Mouse (Mus musculus) MEL (cell line): ENCODE results near the gene Stk10. TPM values are rescaled to one million over a fixed set of nuclear protein-coding genes. Genes with fewer than 3 reads are reported as not detected.

ENCODE experiments used
- DNase-seq: peaks from one replicate; pipeline ENCODE4 v3.0.0; 2011; ENCODE audit warnings: low read depth, low spot score
- H3K27ac ChIP-seq: 2 replicates; pipeline ENCODE4 v1.5.1; 2012; ENCODE audit warnings: low read depth, mild to moderate bottlenecking, control low read depth, low read length, moderate library complexity; ENCODE audit not compliant: control insufficient read depth
- H3K27me3 ChIP-seq, 2 experiments: fragments of 150-350 bp in 1 of 2; sonication (generic) in 1 of 2; 2 replicates each; pipeline ENCODE4 v1.6.1; 2012; ENCODE audit warnings: low read length in 2 of 2, mild to moderate bottlenecking in 2 of 2, improper control_type of control experiment in 1 of 2, moderate library complexity in 1 of 2; ENCODE audit not compliant: insufficient read depth in 2 of 2, control insufficient read depth in 1 of 2
- H3K36me3 ChIP-seq, 2 experiments: 2 replicates each; pipeline ENCODE4 v1.6.1; 2012 to 2014; ENCODE audit warnings: low read length in 2 of 2, improper control_type of control experiment in 1 of 2, inconsistent platforms in 1 of 2, mild to moderate bottlenecking in 1 of 2; ENCODE audit not compliant: insufficient read depth in 2 of 2, control insufficient read depth in 1 of 2
- H3K4me1 ChIP-seq, 2 experiments: fragments of 150-350 bp in 1 of 2; sonication (generic) in 1 of 2; 2 replicates each; pipeline ENCODE4 v1.6.1; 2012; ENCODE audit warnings: low read length in 2 of 2, improper control_type of control experiment in 1 of 2, mild to moderate bottlenecking in 1 of 2; ENCODE audit not compliant: insufficient read depth in 2 of 2, control insufficient read depth in 1 of 2
- H3K4me3 ChIP-seq, 2 experiments: fragments of 150-350 bp in 1 of 2; sonication (generic) in 1 of 2; 2 replicates each; pipeline ENCODE4 v1.5.1; 2012; ENCODE audit warnings: low read depth in 2 of 2, low read length in 2 of 2, mild to moderate bottlenecking in 2 of 2, moderate library complexity in 2 of 2, control low read depth in 1 of 2, improper control_type of control experiment in 1 of 2; ENCODE audit not compliant: control insufficient read depth in 1 of 2, insufficient read depth in 1 of 2
- H3K79me2 ChIP-seq: 2 replicates; pipeline ENCODE4 v1.6.1; 2012; ENCODE audit warnings: mild to moderate bottlenecking, low read length, moderate library complexity; ENCODE audit not compliant: control insufficient read depth, poor library complexity, insufficient read depth
- H3K9ac ChIP-seq: 2 replicates; pipeline ENCODE4 v1.6.1; 2012; ENCODE audit warnings: low read depth, mild to moderate bottlenecking, control low read depth, low read length, moderate library complexity; ENCODE audit not compliant: control insufficient read depth, poor library complexity, severe bottlenecking
- H3K9me3 ChIP-seq: fragments of 150-350 bp; sonication (generic); replicated peaks from 2 replicates; pipeline ENCODE4 v1.6.1; 2012; ENCODE audit warnings: mild to moderate bottlenecking, low read length, improper control_type of control experiment, moderate library complexity; ENCODE audit not compliant: insufficient read depth
- CHD1 ChIP-seq: IDR thresholded peaks from 2 replicates; pipeline ENCODE4 v1.6.1; 2012; ENCODE audit warnings: low read depth, mild to moderate bottlenecking, inconsistent platforms, low read length, improper control_type of control experiment
- CTCF ChIP-seq, 3 experiments: IDR thresholded peaks in 2 of 3; conservative IDR thresholded peaks in 1 of 3; 2 replicates each; pipeline ENCODE4 v1.5.1; 2011 to 2012; ENCODE audit warnings: low read length in 3 of 3, low read depth in 2 of 3, mild to moderate bottlenecking in 2 of 3, improper control_type of control experiment in 1 of 3, inconsistent platforms in 1 of 3, mixed read lengths in 1 of 3, moderate library complexity in 1 of 3; ENCODE audit not compliant: control insufficient read depth in 1 of 3, insufficient read depth in 1 of 3, poor library complexity in 1 of 3, severe bottlenecking in 1 of 3
- E2F4 ChIP-seq: IDR thresholded peaks from 2 replicates; pipeline ENCODE4 v1.6.1; 2011; ENCODE audit warnings: low read depth, low read length, improper control_type of control experiment, borderline replicate concordance
- ELF1 ChIP-seq: IDR thresholded peaks from 2 replicates; pipeline ENCODE4 v1.6.1; 2014; ENCODE audit warnings: low read depth, mild to moderate bottlenecking, inconsistent platforms, low read length, improper control_type of control experiment, moderate library complexity
- GABPA ChIP-seq: IDR thresholded peaks from 2 replicates; pipeline ENCODE4 v1.6.1; 2012; ENCODE audit warnings: low read depth, mild to moderate bottlenecking, inconsistent platforms, low read length, improper control_type of control experiment, moderate library complexity
- GATA1 ChIP-seq: IDR thresholded peaks from 2 replicates; pipeline ENCODE4 v1.6.1; 2011; ENCODE audit warnings: low read depth, low read length, improper control_type of control experiment
- HCFC1 ChIP-seq: IDR thresholded peaks from 2 replicates; pipeline ENCODE4 v1.6.1; 2012; ENCODE audit warnings: low read depth, mild to moderate bottlenecking, inconsistent platforms, low read length, improper control_type of control experiment, moderate library complexity
- KAT2A ChIP-seq: conservative IDR thresholded peaks from 2 replicates; pipeline ENCODE4 v1.6.1; 2012; ENCODE audit warnings: low read depth, low read length, improper control_type of control experiment, inconsistent platforms
- MAFK ChIP-seq: IDR thresholded peaks from 2 replicates; pipeline ENCODE4 v1.6.1; 2011; ENCODE audit warnings: low read depth, mild to moderate bottlenecking, low read length, improper control_type of control experiment, borderline replicate concordance
- MAX ChIP-seq: IDR thresholded peaks from 2 replicates; pipeline ENCODE4 v1.6.1; 2011; ENCODE audit warnings: low read length, improper control_type of control experiment
- MAZ ChIP-seq: IDR thresholded peaks from 2 replicates; pipeline ENCODE4 v1.6.1; 2012; ENCODE audit warnings: low read depth, mild to moderate bottlenecking, inconsistent platforms, low read length, improper control_type of control experiment
- MEF2A ChIP-seq: IDR thresholded peaks from 2 replicates; pipeline ENCODE4 v1.6.1; 2014; ENCODE audit warnings: low read depth, mild to moderate bottlenecking, inconsistent platforms, low read length, improper control_type of control experiment; ENCODE audit not compliant: poor library complexity, insufficient replicate concordance, severe bottlenecking; ENCODE audit errors: extremely low read depth
- MXI1 ChIP-seq: IDR thresholded peaks from 2 replicates; pipeline ENCODE4 v1.6.1; 2011; ENCODE audit warnings: mild to moderate bottlenecking, low read depth, low read length, improper control_type of control experiment
- NELFE ChIP-seq: IDR thresholded peaks from 2 replicates; pipeline ENCODE4 v1.6.1; 2011; ENCODE audit warnings: low read depth, low read length, improper control_type of control experiment
- NRF1 ChIP-seq: IDR thresholded peaks from 2 replicates; pipeline ENCODE4 v1.6.1; 2014; ENCODE audit warnings: low read depth, mild to moderate bottlenecking, inconsistent platforms, low read length, improper control_type of control experiment, moderate library complexity; ENCODE audit not compliant: poor library complexity, insufficient read depth, severe bottlenecking
- POLR2A ChIP-seq, 2 experiments: IDR thresholded peaks; 2 replicates each; pipeline ENCODE4 v1.6.1; 2011 to 2012; ENCODE audit warnings: low read length in 2 of 2, mild to moderate bottlenecking in 2 of 2, control low read depth in 1 of 2, improper control_type of control experiment in 1 of 2, low read depth in 1 of 2, moderate library complexity in 1 of 2; ENCODE audit not compliant: control insufficient read depth in 1 of 2, insufficient read depth in 1 of 2, poor library complexity in 1 of 2
- POLR2AphosphoS2 ChIP-seq: IDR thresholded peaks from 2 replicates; pipeline ENCODE4 v1.6.1; 2011; ENCODE audit warnings: low read length, improper control_type of control experiment
- RAD21 ChIP-seq: IDR thresholded peaks from 2 replicates; pipeline ENCODE4 v1.6.1; 2011; ENCODE audit warnings: mild to moderate bottlenecking, low read depth, low read length, improper control_type of control experiment
- RCOR1 ChIP-seq: IDR thresholded peaks from 2 replicates; pipeline ENCODE4 v1.6.1; 2012; ENCODE audit warnings: low read depth, mild to moderate bottlenecking, inconsistent platforms, low read length, improper control_type of control experiment
- SIN3A ChIP-seq: IDR thresholded peaks from 2 replicates; pipeline ENCODE4 v1.6.1; 2012; ENCODE audit warnings: low read length, improper control_type of control experiment, inconsistent platforms
- TAL1 ChIP-seq: IDR thresholded peaks from 2 replicates; pipeline ENCODE4 v1.6.1; 2012; ENCODE audit warnings: mild to moderate bottlenecking, inconsistent platforms, low read length, moderate library complexity, mixed read lengths
- TBP ChIP-seq: IDR thresholded peaks from 2 replicates; pipeline ENCODE4 v1.8.0; 2011; ENCODE audit warnings: low read depth, low read length, improper control_type of control experiment
- TCF12 ChIP-seq: IDR thresholded peaks from 2 replicates; pipeline ENCODE4 v1.6.1; 2014; ENCODE audit warnings: low read depth, mild to moderate bottlenecking, inconsistent platforms, low read length, improper control_type of control experiment, moderate library complexity
- UBTF ChIP-seq: IDR thresholded peaks from 2 replicates; pipeline ENCODE4 v1.6.1; 2012; ENCODE audit warnings: low read depth, mild to moderate bottlenecking, inconsistent platforms, low read length, improper control_type of control experiment, moderate library complexity, borderline replicate concordance; ENCODE audit not compliant: insufficient read depth
- USF2 ChIP-seq, 2 experiments: IDR thresholded peaks; 2 replicates each; pipeline ENCODE4 v1.6.1; 2011 to 2012; ENCODE audit warnings: improper control_type of control experiment in 2 of 2, low read length in 2 of 2, borderline replicate concordance in 1 of 2, inconsistent platforms in 1 of 2, low read depth in 1 of 2, mild to moderate bottlenecking in 1 of 2; ENCODE audit not compliant: insufficient read depth in 1 of 2
- ZC3H11A ChIP-seq: IDR thresholded peaks from 2 replicates; pipeline ENCODE4 v1.6.1; 2012; ENCODE audit warnings: low read depth, mild to moderate bottlenecking, inconsistent platforms, low read length, improper control_type of control experiment
- ZKSCAN1 ChIP-seq: IDR thresholded peaks from 2 replicates; pipeline ENCODE4 v1.6.1; 2012; ENCODE audit warnings: low read depth, mild to moderate bottlenecking, inconsistent platforms, low read length, improper control_type of control experiment, moderate library complexity
- ZNF384 ChIP-seq: IDR thresholded peaks from 2 replicates; pipeline ENCODE4 v1.6.1; 2012; ENCODE audit warnings: low read depth, mild to moderate bottlenecking, inconsistent platforms, low read length, improper control_type of control experiment
- polyA plus RNA-seq, 2 experiments: library from polyadenylated mRNA; stranded (reverse) in 1 of 2; unstranded in 1 of 2; fragments of >175 nt in 1 of 2; fragments of >200 nt in 1 of 2; gene quantifications; 2 replicates each; pipeline versions ENCODE4 v1.2.1 to v1.2.4; 2012; ENCODE audit warnings: low replicate concordance in 2 of 2, low read depth in 1 of 2; ENCODE audit not compliant: insufficient read length in 2 of 2, insufficient read depth in 1 of 2, missing spikeins in 1 of 2
- total RNA-seq: library from RNA; depleted of rRNA; stranded (reverse); fragments of 300-350 nt; gene quantifications from 2 replicates; pipeline ENCODE4 v1.2.3, GENCODE M21; 2012

Stk10 gene
- total and polyA plus RNA-seq, 3 experiments: 10.8 to 14.4 TPM; not detected in 1

DNA sequence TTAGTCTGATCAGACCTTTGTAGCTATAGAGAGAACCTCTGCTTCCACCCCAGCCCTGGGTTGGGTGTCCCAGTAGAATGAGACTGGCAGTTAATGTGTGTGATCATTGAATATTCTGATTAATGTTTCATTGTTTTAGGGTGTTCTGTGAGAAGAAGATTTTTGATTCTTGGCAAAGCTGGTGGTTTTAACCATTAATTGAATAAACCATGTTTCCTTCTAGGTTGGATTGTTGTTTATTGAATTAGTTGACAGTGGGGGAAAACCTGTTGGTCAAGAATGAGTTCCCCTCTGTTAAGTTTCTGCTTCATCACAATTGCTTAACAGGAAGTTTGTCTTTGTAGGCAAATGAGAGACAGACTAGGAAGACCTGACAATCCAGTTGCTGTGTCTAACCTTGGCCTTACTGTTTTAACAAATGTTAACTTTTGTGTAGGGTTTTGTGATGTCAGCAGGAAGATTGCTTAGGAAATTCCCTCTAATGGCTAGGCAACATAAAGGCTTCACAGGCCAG lies 117.2 kb downstream of the Stk10 start:
- no peak overlapping the region for H3K27ac ChIP-seq
- no peaks in the 10 kb centered on the region for H3K27me3 ChIP-seq
- H3K4me1 ChIP-seq: peaks cover 5 to 20% of the 10 kb centered on the region in 2 experiments
- no peak for DNase-seq
- TF ChIP-seq TCF12 (no peak), NRF1 (no peak), KAT2A (no peak), ELF1 (no peak), GABPA (no peak), MAFK (no peak), MXI1 (no peak), POLR2AphosphoS2 (no peak), RAD21 (no peak), HCFC1 (no peak), E2F4 (no peak), CTCF (IDR thresholded peaks at IDR 0.05 in 2 of 3, conservative IDR thresholded peaks at IDR 0.05 in 1 of 3; ENCODE audit: control insufficient read depth in 1 of 3, insufficient read depth in 1 of 3, low read depth in 2 of 3, low read length in 3 of 3, poor library complexity in 1 of 3, severe bottlenecking in 1 of 3) (no peak), TBP (no peak), ZKSCAN1 (no peak)
- no peak overlapping the region for H3K4me3 ChIP-seq
- no peak overlapping the region for H3K9ac ChIP-seq
- H3K9me3 ChIP-seq: no peaks in the 10 kb centered on the region
- peaks cover 71% of the 10 kb centered on the region for H3K79me2 ChIP-seq
- H3K36me3 ChIP-seq: peaks cover 5 to 40% of the 10 kb centered on the region in 2 experiments

DNA sequence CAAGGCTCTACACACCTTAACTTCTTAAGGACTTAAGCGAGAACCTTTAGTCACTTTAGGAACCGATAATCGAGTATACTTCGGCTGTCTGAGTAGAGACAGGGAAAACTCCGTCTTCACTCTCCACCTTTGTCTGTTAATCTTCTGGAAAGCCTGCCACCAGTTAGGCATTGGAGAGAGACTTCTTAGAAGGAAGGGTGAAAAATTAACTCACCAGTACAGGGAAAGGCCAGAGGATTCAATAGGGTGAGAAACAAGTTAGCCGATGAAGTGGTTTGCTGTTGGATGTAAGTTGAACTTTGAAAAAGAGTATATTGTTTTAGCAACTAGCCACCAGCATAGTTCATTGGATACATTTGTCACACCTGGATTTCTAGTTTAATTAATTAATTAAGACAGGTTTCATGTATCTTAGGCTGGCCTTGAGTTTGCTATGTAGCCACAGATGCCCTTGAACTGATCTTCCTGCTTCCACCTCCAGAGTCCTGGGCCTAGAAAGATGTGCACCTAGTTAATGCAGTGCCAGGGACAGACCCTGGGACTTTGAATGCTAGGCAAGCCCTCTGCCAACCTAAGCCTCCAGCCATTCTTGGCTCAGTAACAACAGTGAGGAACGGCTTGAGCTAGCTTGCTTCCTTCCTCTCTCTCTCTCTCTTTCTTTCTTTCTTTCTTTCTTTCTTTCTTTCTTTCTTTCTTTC lies 117.9 kb downstream of the Stk10 start:
- Histone ChIP-seq H3K79me2 (peaks cover 65% of the 10 kb centered on the region), H3K9ac (no peak overlapping the region), H3K27me3 (no peaks in the 10 kb centered on the region), H3K4me3 (no peak overlapping the region), H3K36me3 (peaks cover 8 to 37% of the 10 kb centered on the region in 2 experiments), H3K9me3 (no peaks in the 10 kb centered on the region), H3K4me1 (peaks cover 5 to 20% of the 10 kb centered on the region in 2 experiments), H3K27ac (no peak overlapping the region)
- no peak for TF ChIP-seq ELF1
- TF ChIP-seq GABPA: no peak
- TF ChIP-seq CTCF (IDR thresholded peaks at IDR 0.05 in 2 of 3, conservative IDR thresholded peaks at IDR 0.05 in 1 of 3; ENCODE audit: control insufficient read depth in 1 of 3, insufficient read depth in 1 of 3, low read depth in 2 of 3, low read length in 3 of 3, poor library complexity in 1 of 3, severe bottlenecking in 1 of 3): no peak
- no peak for TF ChIP-seq MAZ
- TF ChIP-seq SIN3A: no peak
- no peak for TF ChIP-seq MAX
- TF ChIP-seq KAT2A: no peak
- TF ChIP-seq UBTF: no peak
- no peak for TF ChIP-seq E2F4
- no peak for TF ChIP-seq NELFE
- TF ChIP-seq POLR2A (IDR thresholded peaks at IDR 0.05; ENCODE audit: control insufficient read depth in 1 of 2, insufficient read depth in 1 of 2, low read depth in 1 of 2, low read length in 2 of 2, poor library complexity in 1 of 2): no peak
- TF ChIP-seq ZNF384: no peak
- no peak for TF ChIP-seq ZKSCAN1
- no peak for TF ChIP-seq RCOR1
- TF ChIP-seq CHD1: no peak
- no peak for TF ChIP-seq MEF2A
- TF ChIP-seq GATA1: no peak
- no peak for TF ChIP-seq USF2 (IDR thresholded peaks at IDR 0.05; ENCODE audit: borderline replicate concordance in 1 of 2, insufficient read depth in 1 of 2, low read depth in 1 of 2, low read length in 2 of 2)
- TF ChIP-seq ZC3H11A: no peak
- no peak for TF ChIP-seq TAL1
- DNase-seq: no peak
